Mouse (Mus musculus) thymus, adult 2 months (tissue): ENCODE measurements around the gene Psip1. TPM values are rescaled to one million over a fixed set of nuclear protein-coding genes. Genes with fewer than 3 reads are reported as not detected.
"Not testable (repeated sequence)": the region's sequence is repeated elsewhere in the genome, so short reads cannot be mapped to it uniquely, and the experiment has no call there.

ENCODE experiments used
- DNase-seq: peaks from one replicate; pipeline ENCODE4 v3.0.0; 2021
- H3K27ac ChIP-seq: fragments of 200-500 bp; 2 replicates; pipeline ENCODE4 v1.5.1; 2012; ENCODE audit warnings: low read length, control low read depth; ENCODE audit not compliant: control insufficient read depth, insufficient read depth
- H3K27me3 ChIP-seq: fragments of 200-500 bp; 2 replicates; pipeline ENCODE4 v1.6.1; 2012; ENCODE audit warnings: mild to moderate bottlenecking, low read length, moderate library complexity, mixed read lengths; ENCODE audit not compliant: control insufficient read depth, insufficient read depth
- H3K36me3 ChIP-seq: fragments of 200-500 bp; 2 replicates; pipeline ENCODE4 v1.6.1; 2012; ENCODE audit warnings: mild to moderate bottlenecking, low read length, moderate library complexity; ENCODE audit not compliant: control insufficient read depth, insufficient read depth
- H3K4me1 ChIP-seq: fragments of 200-500 bp; replicated peaks from 2 replicates; pipeline ENCODE4 v1.6.1; 2012; ENCODE audit warnings: low read length; ENCODE audit not compliant: control insufficient read depth, insufficient read depth
- H3K4me3 ChIP-seq: fragments of 200-500 bp; 2 replicates; pipeline ENCODE4 v1.5.1; 2012; ENCODE audit warnings: mild to moderate bottlenecking, low read length, control low read depth, moderate library complexity; ENCODE audit not compliant: control insufficient read depth, insufficient read depth
- CTCF ChIP-seq: fragments of 200-500 bp; IDR thresholded peaks from 2 replicates; pipeline ENCODE4 v1.5.1; 2012; ENCODE audit warnings: mild to moderate bottlenecking, control low read depth, low read length, moderate library complexity, borderline replicate concordance; ENCODE audit not compliant: control insufficient read depth, poor library complexity, insufficient read depth; ENCODE audit errors: extremely low read depth
- POLR2A ChIP-seq: fragments of 200-500 bp; IDR thresholded peaks from 2 replicates; pipeline ENCODE4 v1.6.1; 2012; ENCODE audit warnings: mild to moderate bottlenecking, low read length, control low read depth, moderate library complexity; ENCODE audit not compliant: control insufficient read depth, poor library complexity, insufficient read depth; ENCODE audit errors: extremely low read depth
- WGBS: fragments of 180-500 bp; shearing (Covaris S2); methylation state at CpG from one replicate; pipeline ENCODE4 v1.1.7; 2018; 5-methylcytosine and 5-hydroxymethylcytosine counted together
- polyA plus RNA-seq: library from polyadenylated mRNA; depleted of rRNA; stranded (reverse); fragments of >200 nt; gene quantifications from 2 replicates; pipeline ENCODE4 v1.2.3, GENCODE M21; 2012

Psip1 gene
- polyA plus RNA-seq, 1 experiment, result 72.0 TPM

GRCm38 (mm10) chr4:83519148-83519547, 32.9 kb upstream of the Psip1 start:
- no peak for TF ChIP-seq CTCF
- no peak for TF ChIP-seq POLR2A
- Histone ChIP-seq H3K27ac (no peak overlapping the region), H3K36me3 (no peaks in the 10 kb centered on the region), H3K27me3 (no peaks in the 10 kb centered on the region), H3K4me1 (no peaks in the 10 kb centered on the region), H3K4me3 (no peak overlapping the region)
- WGBS, result 90% methylated on average over 2 of the region's 2 CpGs
- no peak for DNase-seq

GRCm38 (mm10) chr4:83516144-83516543, 29.9 kb upstream of the Psip1 start:
- not testable (repeated sequence) for H3K4me3 ChIP-seq, DNase-seq, H3K27me3 ChIP-seq, H3K27ac ChIP-seq, H3K36me3 ChIP-seq, H3K4me1 ChIP-seq
- 99% methylated on average over 5 of the region's 6 CpGs for WGBS

GRCm38 (mm10) chr4:83514976-83515669, 28.9 kb upstream of the Psip1 start:
- no peak overlapping the region for H3K4me3 ChIP-seq
- H3K27ac ChIP-seq, result no peak overlapping the region
- no peaks in the 10 kb centered on the region for H3K27me3 ChIP-seq
- TF ChIP-seq POLR2A (no peak), CTCF (no peak)
- WGBS, result 86% methylated on average over 10 of the region's 10 CpGs
- H3K36me3 ChIP-seq, result no peaks in the 10 kb centered on the region
- no peak for DNase-seq
- H3K4me1 ChIP-seq, result no peaks in the 10 kb centered on the region

- TF ChIP-seq CTCF (no peak), POLR2A (no peak)
- H3K27ac ChIP-seq, result no peak overlapping the region
- H3K4me1 ChIP-seq, result no peaks in the 10 kb centered on the region
- no peaks in the 10 kb centered on the region for H3K36me3 ChIP-seq
- 97% methylated on average over 1 of the region's 1 CpGs for WGBS
- DNase-seq, result no peak
- H3K27me3 ChIP-seq, result no peaks in the 10 kb centered on the region
- no peak overlapping the region for H3K4me3 ChIP-seq
These were observed 27.9 kb upstream of the Psip1 start for GRCm38 (mm10) chr4:83514183-83514582.

GRCm38 (mm10) chr4:83512644-83513043, 26.4 kb upstream of the Psip1 start:
- TF ChIP-seq POLR2A, result no peak
- no peak for TF ChIP-seq CTCF
- no peak for DNase-seq
- no peaks in the 10 kb centered on the region for H3K4me1 ChIP-seq
- H3K27me3 ChIP-seq, result no peaks in the 10 kb centered on the region
- H3K27ac ChIP-seq, result no peak overlapping the region
- 61% methylated on average over 2 of the region's 2 CpGs for WGBS
- no peak overlapping the region for H3K4me3 ChIP-seq
- no peaks in the 10 kb centered on the region for H3K36me3 ChIP-seq

- Histone ChIP-seq H3K27me3 (no peaks in the 10 kb centered on the region), H3K27ac (no peak overlapping the region), H3K36me3 (no peaks in the 10 kb centered on the region), H3K4me3 (no peak overlapping the region), H3K4me1 (no peaks in the 10 kb centered on the region)
- 8% methylated on average over 3 of the region's 3 CpGs for WGBS
- TF ChIP-seq POLR2A, result no peak
- no peak for DNase-seq
These were observed 26.0 kb upstream of the Psip1 start for GRCm38 (mm10) chr4:83512217-83512616.

GRCm38 (mm10) chr4:83511083-83511482, 24.8 kb upstream of the Psip1 start:
- H3K4me3 ChIP-seq, result no peak overlapping the region
- no peak for DNase-seq
- no peaks in the 10 kb centered on the region for H3K4me1 ChIP-seq
- TF ChIP-seq CTCF, result no peak
- TF ChIP-seq POLR2A, result no peak
- WGBS, result 94% methylated on average over 8 of the region's 8 CpGs
- no peak overlapping the region for H3K27ac ChIP-seq
- no peaks in the 10 kb centered on the region for H3K27me3 ChIP-seq
- H3K36me3 ChIP-seq, result no peaks in the 10 kb centered on the region
